Mouse (Mus musculus): ENCODE measurements around the gene Tpm1. TPM values are rescaled to one million over a fixed set of nuclear protein-coding genes. Genes with fewer than 3 reads are reported as not detected.

The Tpm1 gene
- polyA plus RNA-seq, 1 experiment from 2014 or later: 589 TPM

DNA sequence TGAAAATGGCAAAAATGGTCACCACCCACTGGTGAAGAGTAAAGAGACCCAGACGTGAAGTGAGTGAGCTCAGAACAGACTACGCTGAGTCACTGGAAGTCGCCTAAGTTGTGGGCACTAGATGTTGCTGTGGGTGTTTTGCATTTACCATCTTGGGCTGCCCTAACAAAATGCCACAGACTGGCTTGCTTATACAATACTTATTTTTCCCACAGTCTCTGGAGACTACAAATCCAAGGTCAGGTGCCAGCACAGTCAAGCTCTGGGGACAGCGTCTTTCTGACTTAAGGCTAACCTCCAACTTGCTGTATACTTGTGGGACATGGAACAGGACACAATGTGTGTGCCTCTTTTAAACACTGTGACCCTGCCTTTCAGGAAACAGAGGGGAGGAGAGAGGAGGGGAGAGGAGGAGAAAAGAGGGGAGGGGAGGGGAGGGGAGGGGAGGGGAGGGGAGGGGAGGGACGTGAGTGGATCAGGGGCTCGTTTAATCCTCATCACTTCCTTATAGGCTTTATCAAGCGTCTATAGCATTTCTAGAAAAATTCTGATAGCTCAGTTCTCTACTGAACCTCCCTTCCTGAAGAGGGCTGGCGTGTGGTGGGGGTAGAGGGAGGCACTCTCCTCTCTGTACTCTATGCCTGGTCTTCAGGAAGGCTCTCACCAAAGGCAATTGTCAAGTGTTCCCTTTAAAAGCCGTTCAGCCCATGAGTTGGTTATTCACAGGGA, 58.0 kb downstream of the Tpm1 start:
- Histone ChIP-seq H3K4me3 (replicated peaks) (no peak overlapping the region), H3K36me3 (no peaks in the 10 kb centered on the region), H3K4me2 (no peak overlapping the region), H3K9me3 (replicated peaks) (no peaks in the 10 kb centered on the region), H3K4me1 (peaks cover 45% of the 10 kb centered on the region), H3K27me3 (no peaks in the 10 kb centered on the region), H3K27ac (no peak overlapping the region), H3K9ac (no peak overlapping the region)
- ATAC-seq (replicated peaks; ENCODE audit: low FRiP score): no peak
- WGBS: 72% methylated on average over 9 of the region's 9 CpGs

DNA sequence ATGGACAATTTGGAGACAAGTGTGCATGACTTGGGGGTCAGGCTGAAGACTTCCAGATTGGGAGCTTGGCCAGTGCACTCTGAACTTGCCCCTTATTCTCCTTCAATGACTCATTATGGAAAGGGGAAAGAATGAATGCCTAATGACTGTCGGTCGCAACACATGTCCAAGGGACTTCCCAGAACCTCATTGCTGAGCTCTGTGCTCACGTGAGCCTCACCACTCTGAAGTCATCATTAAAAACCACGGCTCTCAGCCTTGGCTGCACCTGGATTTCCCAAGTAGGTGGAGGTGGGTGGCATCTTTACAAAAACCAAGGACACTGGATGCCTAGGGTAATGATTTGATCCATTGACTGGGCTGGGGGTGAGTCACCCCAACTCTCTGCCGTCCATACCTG, 59.2 kb downstream of the Tpm1 start:
- WGBS: 79% methylated on average over 5 of the region's 5 CpGs
- no peak for ATAC-seq (replicated peaks; ENCODE audit: low FRiP score)
- Histone ChIP-seq H3K4me1 (peaks cover 45% of the 10 kb centered on the region), H3K27ac (peak overlapping the region; percentile 96), H3K4me2 (no peak overlapping the region), H3K9ac (no peak overlapping the region), H3K9me3 (replicated peaks) (no peaks in the 10 kb centered on the region), H3K27me3 (no peaks in the 10 kb centered on the region), H3K4me3 (replicated peaks) (no peak overlapping the region), H3K36me3 (no peaks in the 10 kb centered on the region)

DNA sequence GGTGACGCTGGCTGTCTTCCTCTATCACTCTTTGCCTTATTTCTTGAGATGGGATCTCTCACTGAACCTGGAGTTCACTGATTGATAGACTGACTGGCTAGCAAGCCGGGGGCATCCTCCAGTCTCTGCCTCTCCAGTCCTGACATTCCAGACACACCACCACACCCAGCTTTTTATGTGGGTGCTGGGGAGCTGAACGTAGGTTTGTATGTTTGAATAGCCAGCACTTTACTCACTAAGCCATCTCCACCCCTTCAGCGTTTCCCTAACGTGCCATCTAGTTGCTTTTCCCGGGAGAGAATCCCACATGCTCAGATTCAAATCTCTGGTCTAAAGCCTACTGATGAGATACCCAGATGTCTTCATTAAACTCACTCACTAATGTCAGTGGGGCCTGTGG, 59.6 kb downstream of the Tpm1 start:
- Histone ChIP-seq H3K27me3 (no peaks in the 10 kb centered on the region), H3K36me3 (no peaks in the 10 kb centered on the region), H3K4me2 (no peak overlapping the region), H3K4me1 (peaks cover 45% of the 10 kb centered on the region), H3K27ac (peak overlapping the region; percentile 96), H3K4me3 (replicated peaks) (no peak overlapping the region), H3K9ac (no peak overlapping the region), H3K9me3 (replicated peaks) (no peaks in the 10 kb centered on the region)
- no peak for ATAC-seq (replicated peaks; ENCODE audit: low FRiP score)
- WGBS: 66% methylated on average over 6 of the region's 6 CpGs

DNA sequence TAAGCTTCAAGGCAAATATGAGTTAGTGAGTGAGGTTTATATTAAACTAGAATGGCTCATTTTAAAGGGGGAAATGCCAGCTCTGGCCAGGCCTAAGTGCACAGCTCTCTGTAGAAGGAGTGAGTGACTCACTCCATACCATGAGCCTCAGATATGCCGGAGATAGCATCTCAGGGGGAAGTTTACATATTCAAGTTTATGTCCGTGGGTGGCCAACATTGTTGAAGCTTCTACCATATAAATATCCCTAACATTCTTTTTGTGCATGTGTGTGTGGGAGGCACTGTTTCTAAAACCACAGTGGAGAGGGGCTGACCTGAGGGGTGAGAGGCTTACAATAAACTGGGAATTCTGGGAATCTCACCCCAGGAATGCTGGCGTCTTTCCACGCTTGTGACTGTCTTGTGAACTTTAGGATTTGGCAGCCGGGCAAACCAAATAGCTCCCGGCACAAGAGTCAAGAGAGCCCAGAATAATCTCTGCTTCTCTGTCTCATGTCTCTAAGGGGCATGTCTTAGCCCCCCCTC, 60.3 kb downstream of the Tpm1 start:
- no peak overlapping the region for H3K4me2 ChIP-seq
- ATAC-seq (replicated peaks; ENCODE audit: low FRiP score): peak; percentile 75
- peak overlapping the region; percentile 96 for H3K27ac ChIP-seq
- 20% methylated on average over 6 of the region's 6 CpGs for WGBS
- no peaks in the 10 kb centered on the region for H3K27me3 ChIP-seq
- H3K4me3 ChIP-seq (replicated peaks): no peak overlapping the region
- no peaks in the 10 kb centered on the region for H3K36me3 ChIP-seq
- H3K4me1 ChIP-seq: peaks cover 48% of the 10 kb centered on the region
- H3K9me3 ChIP-seq (replicated peaks): no peaks in the 10 kb centered on the region
- no peak overlapping the region for H3K9ac ChIP-seq

DNA sequence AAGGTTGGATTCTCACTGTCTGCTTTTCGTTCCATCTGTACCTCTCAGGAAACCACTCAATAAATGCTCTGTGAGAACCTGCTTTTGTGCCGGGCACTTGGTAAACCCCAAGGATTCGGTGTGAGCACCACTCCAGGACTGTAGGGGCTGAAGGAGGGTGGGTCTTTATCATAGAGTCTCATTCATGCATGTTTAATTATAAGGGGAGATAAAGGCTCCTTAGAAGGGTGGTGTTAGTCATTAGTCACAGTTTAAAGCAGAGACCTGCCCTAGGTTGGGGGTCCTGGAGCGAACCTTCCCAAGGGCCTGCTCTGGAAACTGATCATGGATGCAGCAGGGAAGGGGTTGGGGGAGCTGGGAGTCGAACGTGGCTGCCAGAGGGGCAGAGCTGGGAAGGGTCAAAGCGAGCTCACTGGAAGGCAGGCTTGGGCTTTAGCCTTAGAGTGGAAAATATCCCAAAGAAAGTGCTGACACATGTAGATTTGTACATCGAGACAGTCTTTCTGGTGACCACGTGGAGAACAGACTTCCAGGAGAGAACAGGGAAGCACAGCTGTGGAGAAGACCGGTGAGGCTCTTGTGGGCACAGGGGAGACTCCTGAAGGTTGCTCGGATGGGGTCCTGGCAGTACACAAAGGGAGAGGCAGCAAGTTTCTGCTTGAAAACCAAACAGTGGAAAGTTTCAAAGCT, 60.9 kb downstream of the Tpm1 start:
- Histone ChIP-seq H3K27ac (peak overlapping the region; percentile 96), H3K9me3 (replicated peaks) (no peaks in the 10 kb centered on the region), H3K4me2 (peak overlapping the region; percentile 19; the same call in 1 of the 2 replicates), H3K27me3 (no peaks in the 10 kb centered on the region), H3K4me3 (replicated peaks) (no peak overlapping the region), H3K36me3 (no peaks in the 10 kb centered on the region), H3K4me1 (peaks cover 48% of the 10 kb centered on the region), H3K9ac (no peak overlapping the region)
- peak; percentile 49 for ATAC-seq (replicated peaks; ENCODE audit: low FRiP score)
- WGBS: 52% methylated on average over 11 of the region's 11 CpGs

DNA sequence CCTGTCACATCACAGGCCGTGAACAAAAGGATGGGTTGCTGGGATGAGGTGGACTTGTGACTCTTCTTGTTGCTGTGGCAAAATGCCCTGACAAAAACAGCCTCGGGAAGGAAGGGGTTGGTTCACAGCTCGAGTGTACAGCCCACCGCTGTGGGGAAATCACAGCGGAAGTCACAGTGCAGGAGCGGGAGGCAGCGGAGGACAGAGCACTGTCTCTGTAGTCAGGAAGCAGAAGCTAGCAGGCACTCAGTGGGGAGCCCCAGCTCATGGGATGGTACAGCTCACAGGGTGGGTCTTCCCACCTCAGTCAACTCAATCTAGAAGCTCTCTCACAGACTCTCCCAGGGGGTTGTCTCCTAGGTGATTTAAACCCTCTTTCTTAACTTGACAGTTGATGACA, 63.8 kb downstream of the Tpm1 start:
- 76% methylated on average over 7 of the region's 7 CpGs for WGBS
- ATAC-seq (replicated peaks; ENCODE audit: low FRiP score): no peak
- no peak overlapping the region for H3K4me2 ChIP-seq

DNA sequence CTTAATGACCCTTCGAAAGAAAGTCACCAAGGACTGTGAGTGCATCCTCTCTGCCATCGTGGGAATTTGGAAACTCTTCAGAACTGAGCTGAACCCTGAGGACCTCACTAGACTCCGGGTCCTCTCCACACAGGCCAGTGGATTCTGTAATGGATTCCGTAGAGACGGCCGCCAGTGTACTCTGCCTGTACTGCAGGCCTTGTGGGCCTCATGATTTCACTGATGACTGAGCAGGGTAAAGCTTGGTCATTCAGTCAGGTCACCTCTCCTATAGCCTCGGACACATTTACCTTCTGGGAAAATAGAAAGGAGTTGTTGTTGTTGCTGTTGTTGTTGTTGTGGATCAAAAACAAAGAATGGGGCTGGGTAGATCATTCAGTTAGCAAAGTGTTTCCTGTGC, 67.1 kb downstream of the Tpm1 start:
- 63% methylated on average over 7 of the region's 7 CpGs for WGBS
- H3K27ac ChIP-seq: 0 out of 2 replicates have a peak overlapping the region, but pooled peaks have one; percentile 9
- no peak overlapping the region for H3K9ac ChIP-seq
- no peaks in the 10 kb centered on the region for H3K27me3 ChIP-seq
- no peak overlapping the region for H3K4me2 ChIP-seq
- H3K9me3 ChIP-seq (replicated peaks): no peaks in the 10 kb centered on the region
- H3K4me1 ChIP-seq: peaks cover 7% of the 10 kb centered on the region; the same call in 1 of the 2 replicates
- no peak for ATAC-seq (replicated peaks; ENCODE audit: low FRiP score)
- H3K36me3 ChIP-seq: no peaks in the 10 kb centered on the region
- no peak overlapping the region for H3K4me3 ChIP-seq (replicated peaks)

More for the DNA sequence above, 63.8 kb downstream of the Tpm1 start:
- H3K27me3 ChIP-seq: no peaks in the 10 kb centered on the region
- no peak overlapping the region for H3K27ac ChIP-seq
- H3K36me3 ChIP-seq: no peaks in the 10 kb centered on the region
- peaks cover 36% of the 10 kb centered on the region for H3K4me1 ChIP-seq
- H3K9me3 ChIP-seq (replicated peaks): no peaks in the 10 kb centered on the region
- no peak overlapping the region for H3K9ac ChIP-seq
- no peak overlapping the region for H3K4me3 ChIP-seq (replicated peaks)

DNA sequence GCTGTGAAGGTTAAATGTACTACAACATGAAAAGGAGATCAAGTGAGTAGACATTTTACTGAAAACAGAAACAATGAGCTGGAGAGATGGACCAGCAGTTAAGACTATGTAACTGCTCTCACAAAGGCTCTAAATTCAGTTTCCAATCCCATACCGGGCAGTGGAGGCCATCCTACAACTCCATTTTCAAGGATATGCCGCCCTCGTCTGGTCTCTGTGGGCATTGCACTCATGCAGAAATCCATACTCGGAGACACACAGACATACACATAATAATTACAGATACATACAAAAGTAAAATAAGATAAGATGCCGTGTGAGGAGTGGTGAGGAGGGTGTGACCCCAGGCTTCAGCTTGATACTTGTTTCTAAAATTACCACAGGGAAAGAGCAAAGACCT, 68.7 kb downstream of the Tpm1 start:
- Histone ChIP-seq H3K4me3 (replicated peaks) (no peak overlapping the region), H3K9ac (no peak overlapping the region), H3K9me3 (replicated peaks) (no peaks in the 10 kb centered on the region), H3K27me3 (no peaks in the 10 kb centered on the region), H3K4me2 (no peak overlapping the region), H3K36me3 (no peaks in the 10 kb centered on the region), H3K27ac (no peak overlapping the region), H3K4me1 (peaks cover 18% of the 10 kb centered on the region)
- ATAC-seq (replicated peaks; ENCODE audit: low FRiP score): no peak
- WGBS: 14% methylated on average over 5 of the region's 5 CpGs

DNA sequence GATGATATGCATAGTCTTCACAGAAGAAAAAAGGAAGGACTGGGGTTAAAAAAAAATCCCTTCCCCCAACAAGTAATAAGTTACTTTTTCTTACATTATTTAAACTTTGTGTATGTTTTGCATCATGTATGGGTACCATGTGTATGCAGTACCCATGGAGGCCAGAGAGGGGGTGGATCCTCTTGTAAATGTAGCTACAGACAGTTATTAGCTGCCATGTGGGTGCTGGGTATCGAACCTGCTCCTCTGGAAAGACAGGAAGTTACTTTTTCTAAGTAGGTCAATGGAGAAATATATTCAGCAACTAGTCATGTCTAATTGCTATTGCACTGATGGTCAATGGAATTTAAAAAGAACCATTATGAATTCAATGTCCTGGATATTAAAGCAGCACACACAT, 70.7 kb downstream of the Tpm1 start:
- no peak overlapping the region for H3K27ac ChIP-seq
- no peak overlapping the region for H3K9ac ChIP-seq
- ATAC-seq (replicated peaks; ENCODE audit: low FRiP score): no peak
- no peaks in the 10 kb centered on the region for H3K36me3 ChIP-seq
- no peaks in the 10 kb centered on the region for H3K27me3 ChIP-seq
- no peak overlapping the region for H3K4me3 ChIP-seq (replicated peaks)
- no peak overlapping the region for H3K4me2 ChIP-seq
- H3K9me3 ChIP-seq (replicated peaks): no peaks in the 10 kb centered on the region
- WGBS: 69% methylated on average over 1 of the region's 1 CpGs
- H3K4me1 ChIP-seq: peaks cover 23% of the 10 kb centered on the region

DNA sequence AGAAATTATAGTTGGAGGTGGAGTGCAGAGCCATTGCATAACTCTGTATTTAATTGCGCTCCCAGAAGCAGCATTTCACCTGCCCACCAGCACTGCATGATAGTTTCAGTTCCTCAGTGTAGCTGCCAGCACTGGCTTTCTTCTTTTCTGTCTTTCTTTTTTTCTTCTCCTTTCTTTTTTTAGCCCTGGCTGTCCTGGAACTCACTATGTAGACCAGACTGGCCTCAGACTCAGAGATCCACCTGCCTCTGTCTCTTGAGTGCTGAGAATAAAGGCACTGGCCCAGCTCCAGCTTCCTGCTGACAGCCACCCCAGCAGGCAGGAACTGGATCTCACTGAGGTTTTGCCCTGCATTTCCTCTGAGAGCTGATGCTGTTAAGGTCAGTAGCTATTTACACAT, 71.2 kb downstream of the Tpm1 start:
- Histone ChIP-seq H3K4me1 (peaks cover 23% of the 10 kb centered on the region), H3K36me3 (no peaks in the 10 kb centered on the region), H3K9ac (no peak overlapping the region), H3K4me2 (no peak overlapping the region), H3K4me3 (replicated peaks) (no peak overlapping the region), H3K27ac (no peak overlapping the region), H3K27me3 (no peaks in the 10 kb centered on the region), H3K9me3 (replicated peaks) (no peaks in the 10 kb centered on the region)
- 97% methylated on average over 1 of the region's 1 CpGs for WGBS
- ATAC-seq (replicated peaks; ENCODE audit: low FRiP score): no peak

DNA sequence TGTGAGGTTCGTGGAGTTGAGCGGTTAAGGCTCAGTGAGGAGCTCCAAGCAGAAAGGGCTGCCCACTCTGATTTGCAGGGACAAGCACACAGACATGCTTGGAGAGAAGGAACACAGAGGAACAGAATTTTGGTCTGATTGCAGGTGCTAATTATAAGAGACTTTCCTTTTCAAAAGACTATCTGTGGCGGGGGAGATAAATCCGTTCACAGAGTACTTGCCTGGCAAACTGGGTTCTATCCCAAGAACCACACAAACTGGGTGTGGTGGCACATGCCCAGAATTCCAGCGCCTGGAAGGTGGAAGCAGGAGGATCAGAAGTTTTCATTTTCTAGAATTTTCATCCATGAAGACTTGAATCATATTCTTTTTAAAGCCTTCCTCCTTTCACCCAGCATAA, 72.1 kb downstream of the Tpm1 start:
- H3K36me3 ChIP-seq: no peaks in the 10 kb centered on the region
- H3K9me3 ChIP-seq (replicated peaks): no peaks in the 10 kb centered on the region
- WGBS: 79% methylated on average over 5 of the region's 5 CpGs
- H3K4me2 ChIP-seq: no peak overlapping the region
- H3K9ac ChIP-seq: no peak overlapping the region
- no peaks in the 10 kb centered on the region for H3K27me3 ChIP-seq
- no peak overlapping the region for H3K4me3 ChIP-seq (replicated peaks)
- ATAC-seq (replicated peaks; ENCODE audit: low FRiP score): no peak
- no peak overlapping the region for H3K27ac ChIP-seq
- H3K4me1 ChIP-seq: peaks cover 23% of the 10 kb centered on the region

DNA sequence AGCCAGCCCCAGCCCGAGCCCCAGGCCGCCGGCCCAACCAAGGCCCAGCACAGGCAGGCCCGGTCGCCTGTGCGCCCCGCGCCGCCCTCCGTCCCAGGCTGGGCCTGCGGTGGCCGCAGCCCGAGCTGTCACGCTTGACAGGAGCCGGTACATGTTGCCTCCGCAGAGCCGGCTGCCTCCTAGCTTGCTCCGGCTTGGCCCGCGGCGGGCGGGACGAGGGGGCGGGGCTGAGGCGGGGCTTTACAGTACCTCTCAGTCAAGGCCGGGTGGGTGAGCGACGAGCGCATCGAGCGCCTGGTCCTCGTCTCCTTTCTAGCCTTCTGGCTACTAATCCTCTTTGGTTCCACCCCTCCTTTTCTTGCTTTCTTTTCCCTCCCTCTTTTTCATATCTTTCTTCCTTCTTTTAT, 74.0 kb downstream of the Tpm1 start, which contains the start of gene Lactb:
TSS of gene Lactb (minus strand) at position 246 of the 407 bp plus-strand sequence.
- Histone ChIP-seq H3K9me3 (replicated peaks) (no peaks in the 10 kb centered on the region), H3K27me3 (no peaks in the 10 kb centered on the region), H3K4me3 (replicated peaks) (peak within 1 kb of the TSS; percentile 71), H3K4me2 (peak within 1 kb of the TSS; percentile 84), H3K4me1 (peaks cover 23% of the 10 kb centered on the region), H3K36me3 (peaks cover 10% of the 10 kb centered on the region), H3K27ac (peak within 1 kb of the TSS; percentile 98), H3K9ac (peak within 1 kb of the TSS; percentile 64)
- under 1% methylated on average over 32 of the region's 32 CpGs for WGBS
- ATAC-seq (replicated peaks; ENCODE audit: low FRiP score): peak; percentile 97

All from kidney, embryonic 15.5 days (tissue).